Comparison of ENCODE assay signal across 15 mouse cellular contexts in genomic region chr16:65964260-65964659, GRCm38 (mm10).
DNase-seq lines count a peak whose midpoint lies in the region; ATAC-seq and TF ChIP-seq lines count a peak whose summit lies in the region.
"Had no signal": no experiment of that assay in that cellular context is flagged by ENCODE, and none has a peak within 500 bp of the region (broad histone marks: within the 10 kb centered on the region; RNA-seq: fewer than 3 reads in every experiment).

No protein-coding gene starts in this region.

- H3K36me3 ChIP-seq in neural tube, embryonic 11.5 days (ENCODE audit: control insufficient read depth, insufficient read depth, low read length), result no peaks in the 10 kb centered on the region
- no peaks in the 10 kb centered on the region for H3K36me3 ChIP-seq in forebrain, embryonic 12.5 days (replicated peaks)
- H3K36me3 ChIP-seq in hindbrain, postnatal 0 days (ENCODE audit: insufficient read depth, low read length), result no peaks in the 10 kb centered on the region
- H3K36me3 ChIP-seq: heart, embryonic 15.5 days; kidney, embryonic 15.5 days; liver, embryonic 15.5 days had no signal

- WGBS in neural tube, embryonic 11.5 days, result 44% methylated on average over 1 of the region's 1 CpGs
- 32% methylated on average over 1 of the region's 1 CpGs for WGBS in forebrain, embryonic 12.5 days
- 39% methylated on average over 1 of the region's 1 CpGs for WGBS in hindbrain, postnatal 0 days

- no peak overlapping the region for H3K4me2 ChIP-seq in neural tube, embryonic 11.5 days (ENCODE audit: low read depth)
- H3K4me2 ChIP-seq in forebrain, embryonic 12.5 days, result no peak overlapping the region
- no peak overlapping the region for H3K4me2 ChIP-seq in hindbrain, postnatal 0 days (ENCODE audit: low read depth, low read length)
- H3K4me2 ChIP-seq: heart, embryonic 15.5 days; kidney, embryonic 15.5 days; liver, embryonic 15.5 days had no signal

- no peak for TF ChIP-seq CTCF in hindbrain, postnatal 0 days (IDR thresholded peaks at IDR 0.05; ENCODE audit: low read depth)
- TF ChIP-seq CTCF in layer of hippocampus, adult 2 months (conservative IDR thresholded peaks at IDR 0.05), result no peak

- H3K4me3 ChIP-seq in neural tube, embryonic 11.5 days (ENCODE audit: low read depth, low read length), result no peak overlapping the region
- no peak overlapping the region for H3K4me3 ChIP-seq in forebrain, embryonic 12.5 days (replicated peaks)
- no peak overlapping the region for H3K4me3 ChIP-seq in hindbrain, postnatal 0 days (ENCODE audit: low read length)
- H3K4me3 ChIP-seq in layer of hippocampus, adult 2 months, result no peak overlapping the region
- H3K4me3 ChIP-seq: heart, embryonic 15.5 days; kidney, embryonic 15.5 days; liver, embryonic 15.5 days had no signal

- no peak overlapping the region for H3K9ac ChIP-seq in neural tube, embryonic 11.5 days (ENCODE audit: low read length)
- H3K9ac ChIP-seq in forebrain, embryonic 12.5 days, result no peak overlapping the region
- no peak overlapping the region for H3K9ac ChIP-seq in hindbrain, postnatal 0 days (replicated peaks; ENCODE audit: low read length)
- H3K9ac ChIP-seq: heart, embryonic 15.5 days; kidney, embryonic 15.5 days; liver, embryonic 15.5 days had no signal

- H3K27me3 ChIP-seq in neural tube, embryonic 11.5 days (ENCODE audit: control insufficient read depth, insufficient read depth, low read length), result no peaks in the 10 kb centered on the region
- 0 out of 2 replicates have a peak, but pooled peaks cover 5% of the 10 kb centered on the region for H3K27me3 ChIP-seq in forebrain, embryonic 12.5 days
- no peaks in the 10 kb centered on the region for H3K27me3 ChIP-seq in hindbrain, postnatal 0 days (ENCODE audit: insufficient read depth, low read length)
- H3K27me3 ChIP-seq: heart, embryonic 15.5 days; kidney, embryonic 15.5 days; liver, embryonic 15.5 days had no signal

- H3K4me1 ChIP-seq in neural tube, embryonic 11.5 days (ENCODE audit: control insufficient read depth, insufficient read depth, low read length), result no peaks in the 10 kb centered on the region
- H3K4me1 ChIP-seq in forebrain, embryonic 12.5 days, result peaks cover 13% of the 10 kb centered on the region
- no peaks in the 10 kb centered on the region for H3K4me1 ChIP-seq in hindbrain, postnatal 0 days (ENCODE audit: insufficient read depth, low read length)
- H3K4me1 ChIP-seq: heart, embryonic 15.5 days; kidney, embryonic 15.5 days; liver, embryonic 15.5 days had no signal

- H3K27ac ChIP-seq in neural tube, embryonic 11.5 days (ENCODE audit: low read depth, low read length), result no peak overlapping the region
- H3K27ac ChIP-seq in forebrain, embryonic 12.5 days, result no peak overlapping the region
- no peak overlapping the region for H3K27ac ChIP-seq in hindbrain, postnatal 0 days
- H3K27ac ChIP-seq in layer of hippocampus, adult 2 months, result no peak overlapping the region
- H3K27ac ChIP-seq: heart, embryonic 15.5 days; kidney, embryonic 15.5 days; liver, embryonic 15.5 days had no signal

- H3K9me3 ChIP-seq in neural tube, embryonic 11.5 days (ENCODE audit: control insufficient read depth, low read length), result no peaks in the 10 kb centered on the region
- no peaks in the 10 kb centered on the region for H3K9me3 ChIP-seq in forebrain, embryonic 12.5 days
- H3K9me3 ChIP-seq in hindbrain, postnatal 0 days (ENCODE audit: low read length), result no peaks in the 10 kb centered on the region
- H3K9me3 ChIP-seq: heart, embryonic 15.5 days; kidney, embryonic 15.5 days; liver, embryonic 15.5 days had no signal

- no peak for ATAC-seq in neural tube, embryonic 11.5 days (ENCODE audit: insufficient read depth, low FRiP score, low TSS enrichment)
- peak; percentile 65 for ATAC-seq in forebrain, embryonic 12.5 days (ENCODE audit: low FRiP score)
- ATAC-seq in hindbrain, postnatal 0 days, result peak; percentile 84

- peak; percentile 11 for DNase-seq in neural tube, embryonic 11.5 days (ENCODE audit: low spot score)
- DNase-seq in neural tube, embryonic 10.5 days (ENCODE audit: extremely low spot score, low spot score), result no peak
- peak; percentile 18 for DNase-seq in hindbrain, postnatal 0 days (ENCODE audit: low spot score)
- DNase-seq in layer of hippocampus, adult 2 months (ENCODE audit: low spot score in 2 of 2), result no peak
- DNase-seq in ovary, postnatal 36 days (ENCODE audit: low spot score), result no peak
- DNase-seq in urinary bladder, postnatal 10 days (ENCODE audit: low spot score), result no peak
- DNase-seq in cerebellum, adult 9-10 months, result no peak
- DNase-seq: cerebellum, postnatal 36 days; heart, adult 11 months; right cerebral cortex, postnatal 25 days; thymus, adult 18-20 months had no signal

Comparison
In these comparisons a context has a peak if more than half of its experiments do, and no peak if none do; other contexts are left out.
1. DNase-seq: peak in neural tube, embryonic 11.5 days (single experiment) and hindbrain, postnatal 0 days (single experiment); none in neural tube, embryonic 10.5 days (single experiment), layer of hippocampus, adult 2 months (0 of 2), ovary, postnatal 36 days (single experiment), urinary bladder, postnatal 10 days (single experiment) and cerebellum, adult 9-10 months (single experiment).